Mouse (Mus musculus): ENCODE data around the gene Rbms3.

Rbms3 gene

DNA sequence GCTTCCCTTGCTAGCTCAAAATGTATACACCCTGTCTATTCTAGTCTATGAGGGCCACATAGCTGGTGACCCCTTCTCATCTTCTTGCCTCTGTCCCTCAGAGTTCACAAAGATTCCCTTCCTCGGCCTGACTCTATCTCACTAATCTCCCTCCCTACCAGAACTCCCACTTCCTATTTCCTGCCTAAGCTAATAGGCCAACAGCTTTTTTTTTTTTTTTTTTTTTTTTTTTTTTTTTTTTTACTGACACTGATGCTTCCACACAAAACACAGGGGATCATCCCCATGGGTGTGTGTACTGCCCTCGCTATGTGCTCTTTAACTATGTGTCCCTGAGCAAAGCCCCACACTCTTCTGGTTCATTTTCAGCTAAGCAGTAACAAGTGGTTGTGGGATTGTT, 1060.0 kb downstream of the Rbms3 start:
- DNase-seq, result no peak

DNA sequence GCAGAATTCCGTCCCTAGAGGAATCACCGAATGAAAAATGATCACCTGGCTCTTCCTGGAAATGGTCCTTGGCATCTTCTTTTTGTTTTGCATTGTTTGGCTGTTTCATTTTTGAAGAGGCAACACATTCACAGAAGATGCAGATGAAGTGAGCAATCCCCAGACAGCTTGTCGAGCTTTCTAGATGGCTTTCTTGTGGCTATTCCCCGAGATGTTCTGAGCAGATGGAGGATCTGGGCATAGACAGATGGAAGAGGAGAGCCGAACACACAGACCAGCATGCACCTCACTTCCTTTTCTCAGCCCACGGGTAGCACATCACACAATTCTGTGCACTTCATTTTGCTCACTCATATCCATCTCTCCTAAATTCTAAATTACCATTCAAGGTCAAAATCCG, 1063.0 kb downstream of the Rbms3 start:
- DNase-seq, result no peak

DNA sequence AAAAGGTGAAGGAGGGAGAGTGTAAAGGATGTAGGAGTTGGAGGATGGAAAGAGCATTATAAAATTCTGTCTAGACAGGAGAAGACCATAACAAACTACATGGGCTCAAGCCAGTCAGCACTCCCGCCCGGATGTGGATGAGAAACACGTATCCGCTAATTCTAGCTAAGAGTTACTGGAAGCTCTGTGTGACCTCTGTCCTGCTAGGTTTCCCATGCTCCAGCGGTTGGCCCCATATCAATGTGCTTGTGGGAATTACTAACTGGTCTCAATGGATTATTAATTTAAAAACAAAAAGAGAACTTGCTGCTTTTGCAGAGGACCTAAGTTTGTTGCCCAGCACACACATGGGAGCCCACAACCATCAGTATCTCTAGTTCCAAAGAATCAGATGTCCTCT, 1071.9 kb downstream of the Rbms3 start:
- no peak for DNase-seq

DNA sequence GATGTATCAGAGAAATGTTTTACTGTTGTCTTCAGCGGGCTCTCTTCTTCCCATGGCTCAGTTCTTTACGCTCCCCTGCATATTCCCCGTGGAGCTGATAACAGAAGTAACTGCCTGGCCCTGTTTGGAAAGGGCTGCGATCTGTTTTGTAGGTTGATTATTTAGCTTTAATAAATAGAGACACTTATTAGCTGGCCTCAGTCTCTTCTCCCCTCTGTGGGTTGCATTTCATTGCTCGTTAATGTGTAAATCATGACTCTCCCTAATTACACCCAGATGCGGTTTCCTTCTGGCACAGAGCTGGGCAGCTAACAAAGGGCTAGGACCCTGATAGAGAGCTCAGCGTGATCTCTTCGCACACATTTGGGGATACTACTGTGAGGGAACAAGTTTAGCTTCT, 1073.1 kb downstream of the Rbms3 start:
- DNase-seq, result no peak

DNA sequence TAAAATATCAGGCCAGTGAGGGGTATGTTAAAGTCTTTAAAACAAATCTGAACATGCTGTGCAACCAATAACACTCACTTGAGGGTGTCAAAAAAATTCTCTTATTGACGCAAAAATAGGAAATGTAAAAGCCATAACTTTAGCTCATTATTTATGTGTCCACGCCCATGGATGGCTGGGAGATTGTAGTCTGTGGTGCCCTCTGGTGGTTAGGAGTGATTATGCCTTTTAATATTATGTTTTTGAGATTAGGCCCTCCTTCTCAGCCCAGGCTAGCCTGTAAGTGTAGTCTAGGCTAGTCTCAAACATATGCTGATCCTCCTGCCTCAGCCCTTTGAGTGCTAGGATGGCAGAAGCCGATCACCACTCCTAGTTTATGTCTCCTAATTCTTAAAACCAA, 1076.5 kb downstream of the Rbms3 start:
- DNase-seq, result no peak

DNA sequence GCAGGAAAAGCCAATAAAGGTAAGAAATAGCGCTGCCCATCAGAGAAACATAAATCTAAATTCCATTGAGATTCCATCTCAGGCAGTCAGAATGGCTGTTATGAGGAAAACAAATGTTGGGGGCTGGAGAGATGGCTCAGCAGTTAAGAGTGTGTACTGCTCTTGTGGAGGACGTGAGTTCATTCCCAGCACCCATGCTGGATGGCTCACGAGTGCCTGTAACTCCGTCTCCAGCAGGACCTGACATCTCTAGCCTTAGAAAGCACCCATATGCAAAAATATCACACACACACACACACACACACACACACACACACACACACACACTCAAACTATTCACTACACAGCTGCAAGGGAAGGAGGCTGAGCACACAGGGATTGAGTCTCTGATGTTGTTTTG, 1083.6 kb downstream of the Rbms3 start:
- no peak for DNase-seq

DNA sequence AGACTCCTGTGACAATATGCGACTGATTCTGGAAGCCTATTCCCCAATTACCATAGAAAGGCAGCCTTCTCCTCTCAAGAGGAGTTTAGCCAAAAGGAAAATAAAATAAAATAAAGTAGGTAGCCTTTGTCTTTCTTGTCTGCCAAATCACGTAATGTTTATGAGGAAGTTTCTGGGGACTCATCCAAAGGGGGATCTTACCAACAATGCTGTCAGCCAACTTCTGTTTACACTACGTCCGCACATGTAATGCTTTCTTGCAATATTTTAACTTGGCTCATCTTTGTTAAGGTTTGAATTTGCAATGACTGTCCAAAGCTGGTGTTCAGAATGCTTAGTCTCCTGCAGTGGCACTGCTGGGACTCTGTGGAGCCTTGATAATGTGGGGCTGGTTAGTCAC, 1086.9 kb downstream of the Rbms3 start:
- DNase-seq, result no peak

DNA sequence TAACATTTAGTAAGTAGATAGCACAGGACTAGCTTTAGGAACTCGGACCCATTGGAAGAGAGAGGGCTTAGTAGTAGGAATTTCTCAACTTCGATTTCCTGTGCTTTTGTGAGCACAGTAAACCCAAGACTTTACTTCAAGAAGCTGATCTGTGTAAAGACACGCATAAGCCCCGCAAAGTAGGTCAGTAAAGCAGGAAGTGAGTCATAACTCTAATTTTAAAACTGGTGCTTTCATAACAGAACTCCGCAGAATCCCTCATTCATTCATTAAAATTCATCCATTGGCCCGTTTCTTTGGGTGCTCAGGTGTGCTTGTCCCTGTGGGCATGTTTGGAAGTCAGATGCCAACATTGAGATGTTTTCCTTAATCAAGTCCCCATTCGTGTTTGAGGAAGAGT, 1087.7 kb downstream of the Rbms3 start:
- no peak for DNase-seq

DNA sequence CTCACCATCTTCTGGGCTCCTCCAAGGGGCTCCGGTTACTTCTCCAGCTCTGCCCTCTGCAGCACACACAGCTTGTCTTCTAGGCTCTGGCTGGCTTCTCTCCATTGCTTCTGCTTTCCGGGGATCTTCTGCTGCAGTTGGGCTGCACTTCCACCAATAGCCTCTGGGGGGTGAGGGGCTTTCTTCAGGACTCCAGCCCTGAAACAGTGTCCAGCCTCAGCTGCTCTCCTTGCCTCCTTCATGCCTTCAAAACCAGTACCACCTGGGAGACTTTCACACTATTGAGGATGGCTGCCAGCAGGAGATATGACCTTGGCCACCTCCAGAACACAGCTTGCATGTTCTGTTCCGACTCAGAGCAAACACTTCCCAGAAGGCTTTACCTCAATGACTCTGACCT, 1094.0 kb downstream of the Rbms3 start:
- no peak for DNase-seq

GRCm38 (mm10) chr9:116533381-116533780, 1096.3 kb downstream of the Rbms3 start:
- no peak for DNase-seq

- no peak for DNase-seq
These were observed 1098.6 kb downstream of the Rbms3 start for GRCm38 (mm10) chr9:116531121-116531520.

GRCm38 (mm10) chr9:116524386-116524785, 1105.3 kb downstream of the Rbms3 start:
- DNase-seq, result peak; percentile 4 to 11
